Mouse (Mus musculus): ENCODE measurements around the gene Hdgfl2.

GRCm38 (mm10) chr17:56148280-56148679, 68.8 kb downstream of the Hdgfl2 start:
- no peak for TF ChIP-seq CTCF (IDR thresholded peaks at IDR 0.05; ENCODE audit: low read depth)
- TF ChIP-seq EP300 (optimal IDR thresholded peaks at IDR 0.05), result no peak

All from stomach, postnatal 0 days (tissue).